Mouse (Mus musculus): Measurements from ENCODE around the gene Klrg1. TPM values are rescaled to one million over a fixed set of nuclear protein-coding genes. Genes with fewer than 3 reads are reported as not detected.

Klrg1 gene
- polyA plus RNA-seq (2015; fragmentation: Illumina TruSeq; extraction: RNeasy Lipid Tissue Mini Kit (QIAGEN cat#74804); ENCODE audit: low read depth, low replicate concordance) = not detected

GRCm38 (mm10) chr6:122282782-122283181 is at the start of gene Klrg1:
Klrg1 (minus strand) TSS chr6:122282882.

DNA sequence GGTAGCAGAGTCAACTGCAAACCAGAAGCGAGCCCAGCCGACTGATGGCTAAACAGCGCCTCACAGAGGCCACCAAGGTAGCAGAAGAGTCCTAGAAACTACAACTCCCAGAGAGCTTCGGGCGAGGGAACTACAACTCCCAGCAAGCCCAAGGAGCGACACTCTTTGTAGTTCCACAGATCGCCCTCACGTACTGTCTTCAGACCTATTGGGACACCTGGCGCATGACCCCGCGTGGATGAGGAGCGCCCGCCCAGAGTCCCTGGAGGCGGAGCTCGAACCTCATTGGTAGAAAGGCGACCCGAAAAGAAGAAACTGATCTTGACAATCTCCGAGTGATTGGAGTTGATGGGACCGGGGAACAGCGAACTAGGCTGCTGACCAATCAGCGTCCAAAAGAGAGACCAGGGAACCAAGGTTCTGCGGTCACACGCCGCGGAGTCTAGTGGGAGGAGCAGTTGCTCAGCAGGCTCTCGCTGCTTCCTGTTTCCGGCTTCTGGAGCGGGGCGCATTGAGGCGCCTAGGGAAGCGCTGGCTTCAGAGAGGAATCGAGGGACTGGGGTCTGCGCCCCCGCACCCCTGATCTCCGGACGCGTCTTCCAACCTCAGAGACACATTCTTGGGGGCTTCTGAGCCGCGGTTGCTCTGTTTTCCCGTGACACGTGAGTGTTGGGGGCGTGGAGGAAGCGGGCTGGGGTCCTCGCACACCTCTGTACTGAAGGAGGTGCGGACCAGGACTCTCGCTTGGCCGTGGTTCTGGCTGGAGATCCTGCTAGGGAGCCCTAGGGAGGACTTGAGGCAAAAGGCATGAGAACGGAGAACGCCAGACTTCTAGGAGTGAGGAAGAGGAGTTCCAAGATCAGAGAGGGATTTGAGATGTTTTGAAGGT is 26.1 kb upstream of the Klrg1 start, which contains the start of gene M6pr:
Gene M6pr (plus strand): TSS at position 216 of the 889 bp plus-strand sequence.

Other genes starting within 250 kb of the Klrg1 start
- gene M6pr, start 25.8 kb upstream of the Klrg1 start, polyA plus RNA-seq (2015; fragmentation: Illumina TruSeq; extraction: RNeasy Lipid Tissue Mini Kit (QIAGEN cat#74804); ENCODE audit: low read depth, low replicate concordance) = 114 TPM
- gene Phc1, start 57.7 kb upstream of the Klrg1 start, polyA plus RNA-seq (2015; fragmentation: Illumina TruSeq; extraction: RNeasy Lipid Tissue Mini Kit (QIAGEN cat#74804); ENCODE audit: low read depth, low replicate concordance) = 27.9 TPM
- 37.6 TPM for gene Rimklb, start 215.9 kb upstream of the Klrg1 start, polyA plus RNA-seq (2015; fragmentation: Illumina TruSeq; extraction: RNeasy Lipid Tissue Mini Kit (QIAGEN cat#74804); ENCODE audit: low read depth, low replicate concordance)
- gene Mfap5, start 223.0 kb upstream of the Klrg1 start, polyA plus RNA-seq (2015; fragmentation: Illumina TruSeq; extraction: RNeasy Lipid Tissue Mini Kit (QIAGEN cat#74804); ENCODE audit: low read depth, low replicate concordance) = not detected

Data from brain, adult 10 weeks (tissue).